Mouse (Mus musculus) hindlimb bud, embryonic 11.5 days (tissue): ENCODE data around the gene Zfp446.

Source experiments
- DNase-seq: peaks from one replicate; pipeline ENCODE4 v3.0.0-alpha.2; 2012; ENCODE audit warnings: low read depth, low spot score; ENCODE audit errors: extremely low spot score

Zfp446 gene

DNA sequence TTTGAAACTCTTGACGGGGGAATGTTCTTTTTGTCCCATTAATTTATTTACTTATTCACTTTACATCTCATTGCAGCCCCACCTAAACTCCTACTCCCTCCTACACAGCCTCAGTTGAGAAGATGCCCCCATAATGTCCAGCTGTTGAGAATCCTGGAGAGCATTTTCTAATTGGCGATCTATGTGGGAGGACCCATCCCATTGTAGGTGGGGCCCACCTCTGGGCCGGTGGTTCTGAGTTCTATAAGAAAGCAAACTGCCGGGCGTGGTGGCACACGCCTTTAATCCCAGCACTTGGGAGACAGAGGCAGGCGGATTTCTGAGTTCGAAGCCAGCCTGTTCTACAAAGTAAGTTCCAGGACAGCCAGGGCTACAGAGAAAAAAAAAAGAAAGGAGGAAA lies 9.3 kb downstream of the Zfp446 start:
- no peak for DNase-seq

DNA sequence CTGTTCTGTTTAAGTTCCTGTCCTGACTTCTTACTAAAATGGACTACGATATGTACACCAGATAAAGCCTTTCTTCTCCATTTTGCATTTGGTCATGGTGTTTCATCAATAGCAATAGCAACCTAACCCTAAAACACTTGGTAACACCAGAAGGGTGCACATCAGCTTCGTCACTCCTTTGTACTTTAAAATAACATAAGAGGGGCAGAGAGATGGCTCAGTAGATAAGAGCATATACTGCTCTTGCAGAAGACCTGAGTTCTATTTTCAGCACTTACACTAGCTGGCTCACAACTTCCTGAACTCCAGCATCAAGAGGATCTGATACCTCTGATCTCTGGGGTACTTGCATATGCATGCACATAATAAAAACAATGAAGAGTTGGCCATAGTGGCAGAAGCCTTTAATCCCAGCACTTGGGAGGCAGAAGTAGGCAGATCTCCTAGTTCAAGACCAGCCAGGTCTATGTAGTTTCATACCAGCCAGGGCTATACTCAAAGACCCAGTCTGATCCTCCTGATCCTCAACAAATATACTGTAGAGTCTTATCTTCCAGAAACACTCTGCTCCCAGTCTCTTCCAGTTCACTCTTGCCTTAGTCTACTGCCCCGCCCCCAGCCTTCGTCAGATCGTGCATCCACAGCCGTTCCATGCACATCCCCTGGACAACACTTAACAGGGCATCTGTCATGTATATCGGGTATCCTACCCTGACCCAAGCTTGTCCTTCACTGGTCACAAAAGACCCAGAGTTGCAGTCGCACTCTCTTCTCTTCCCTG lies 10.0 kb downstream of the Zfp446 start:
- no peak for DNase-seq

- no peak for DNase-seq
Observed at GRCm38 (mm10) chr7:12992222-12992621, 14.6 kb downstream of the Zfp446 start.

DNA sequence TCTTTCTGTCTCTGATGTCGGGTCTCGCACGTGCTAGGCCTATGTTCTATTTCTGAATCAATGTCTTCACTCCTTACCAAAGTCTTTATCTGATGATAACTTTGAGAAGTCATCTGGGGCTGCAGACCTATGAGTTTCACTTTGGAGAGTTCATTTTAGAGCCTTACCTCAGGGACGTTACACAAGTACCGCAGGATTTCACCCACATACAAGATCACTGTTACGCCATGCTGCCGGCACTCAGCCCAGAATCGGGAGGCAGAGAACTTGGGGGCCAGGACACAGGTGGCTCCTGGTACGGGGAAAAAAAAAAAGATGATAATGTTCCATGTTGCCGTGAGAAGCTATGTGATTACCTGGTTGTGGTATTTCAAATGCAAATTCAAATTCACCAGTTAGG lies 15.5 kb downstream of the Zfp446 start:
- DNase-seq = no peak

GRCm38 (mm10) chr7:12995862-12996261 lies 18.2 kb downstream of the Zfp446 start:
- DNase-seq = no peak

DNA sequence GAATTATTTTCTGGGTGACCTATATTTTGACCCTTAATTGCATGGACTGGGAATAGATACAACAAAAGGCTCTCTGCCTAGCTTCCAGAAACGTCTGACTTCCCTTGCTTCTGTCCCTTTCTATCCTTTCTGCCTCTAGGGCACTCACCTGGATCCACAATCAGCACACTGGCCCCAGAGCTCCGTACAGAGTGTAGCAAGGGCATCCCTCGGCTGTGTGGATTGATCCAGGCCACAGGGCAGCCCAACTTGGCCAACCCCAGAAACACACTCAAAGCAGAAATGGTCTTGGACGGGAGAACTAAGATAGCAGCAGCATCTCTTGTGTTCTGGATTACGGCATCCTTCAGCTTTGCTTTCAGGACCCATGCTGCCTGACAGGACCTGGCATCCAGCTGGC lies 19.6 kb downstream of the Zfp446 start:
- DNase-seq = no peak

- no peak for DNase-seq
Observed at GRCm38 (mm10) chr7:12998053-12998452, 20.4 kb downstream of the Zfp446 start, which contains the start of gene Slc27a5. TSS of gene Slc27a5 (minus strand) at chr7:12998192.

GRCm38 (mm10) chr7:12998851-12999250 lies 21.2 kb downstream of the Zfp446 start, which contains the start of gene Trim28:
TSS of gene Trim28 (plus strand) at chr7:12999114.
- DNase-seq = no peak

- no peak for DNase-seq
Observed at GRCm38 (mm10) chr7:13001584-13001983, 23.9 kb downstream of the Zfp446 start.

GRCm38 (mm10) chr7:13003380-13003779 lies 25.7 kb downstream of the Zfp446 start:
- DNase-seq = no peak

- DNase-seq = no peak
Observed at GRCm38 (mm10) chr7:13006011-13006410, 28.4 kb downstream of the Zfp446 start.

DNA sequence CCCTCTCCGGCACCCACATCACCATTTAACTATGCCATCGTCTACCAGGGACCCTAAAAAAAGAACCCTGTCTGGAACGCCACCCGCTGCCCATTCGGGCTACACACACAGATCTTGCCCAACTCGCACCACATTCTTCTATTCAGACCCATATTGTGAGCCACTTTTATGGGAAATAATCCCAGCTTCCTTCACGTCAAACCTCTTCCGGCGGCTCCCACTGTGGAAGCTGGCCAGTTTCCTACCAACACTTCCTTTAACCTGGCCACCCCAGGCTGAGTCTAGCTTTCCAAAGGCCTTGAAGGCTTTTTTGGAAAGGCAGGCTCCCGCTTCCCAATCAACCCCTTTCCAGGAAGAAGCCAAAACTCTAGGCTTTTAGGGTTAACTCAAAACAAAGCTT lies 28.9 kb downstream of the Zfp446 start:
- DNase-seq = no peak

- no peak for DNase-seq
Observed at GRCm38 (mm10) chr7:13007341-13008092, 29.9 kb downstream of the Zfp446 start.

GRCm38 (mm10) chr7:13009143-13010004 lies 31.7 kb downstream of the Zfp446 start:
- DNase-seq = peak; percentile 94

- DNase-seq = no peak
Observed at GRCm38 (mm10) chr7:13010005-13010908, 32.6 kb downstream of the Zfp446 start, which contains the start of gene Zbtb45. TSS of gene Zbtb45 (minus strand) at chr7:13010034.

DNA sequence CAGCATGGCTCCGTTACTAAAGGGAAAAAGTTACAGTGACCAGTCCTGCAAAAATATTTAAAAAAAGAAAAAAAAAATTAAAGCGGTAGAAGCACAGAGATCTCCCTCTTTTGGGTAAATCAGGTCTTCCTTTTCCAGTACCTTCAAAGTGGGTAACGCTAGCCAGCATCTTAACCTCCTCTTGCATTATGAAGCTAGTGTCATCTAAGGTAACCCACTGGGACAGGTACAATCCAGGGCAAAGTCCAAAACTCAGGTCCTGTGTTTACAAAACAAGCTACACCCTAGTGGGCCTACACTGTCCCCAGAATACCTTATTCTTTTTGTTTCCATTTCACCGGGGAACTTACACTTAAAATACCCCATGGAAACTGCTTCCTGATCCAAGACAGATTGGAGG lies 36.0 kb downstream of the Zfp446 start:
- no peak for DNase-seq

- no peak for DNase-seq
Observed at GRCm38 (mm10) chr7:13014275-13014839, 36.7 kb downstream of the Zfp446 start.

DNA sequence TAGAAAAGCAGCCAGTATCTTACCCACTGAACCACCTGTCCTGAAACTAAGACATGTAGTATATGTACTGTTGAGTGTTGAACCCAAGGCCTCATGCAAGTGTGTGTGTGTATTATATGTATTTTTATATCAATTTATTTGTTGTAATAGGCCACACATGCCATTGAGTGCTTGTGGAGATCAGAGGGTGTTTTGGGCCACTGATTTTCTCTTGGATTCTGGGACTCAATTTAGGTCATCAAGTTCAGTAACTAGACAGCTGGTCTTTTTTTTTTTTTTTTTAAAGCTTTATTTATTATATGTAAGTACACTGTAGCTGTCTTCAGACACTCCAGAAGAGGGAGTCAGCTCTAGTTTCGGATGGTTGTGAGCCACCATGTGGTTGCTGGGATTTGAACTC lies 37.6 kb downstream of the Zfp446 start:
- no peak for DNase-seq

DNA sequence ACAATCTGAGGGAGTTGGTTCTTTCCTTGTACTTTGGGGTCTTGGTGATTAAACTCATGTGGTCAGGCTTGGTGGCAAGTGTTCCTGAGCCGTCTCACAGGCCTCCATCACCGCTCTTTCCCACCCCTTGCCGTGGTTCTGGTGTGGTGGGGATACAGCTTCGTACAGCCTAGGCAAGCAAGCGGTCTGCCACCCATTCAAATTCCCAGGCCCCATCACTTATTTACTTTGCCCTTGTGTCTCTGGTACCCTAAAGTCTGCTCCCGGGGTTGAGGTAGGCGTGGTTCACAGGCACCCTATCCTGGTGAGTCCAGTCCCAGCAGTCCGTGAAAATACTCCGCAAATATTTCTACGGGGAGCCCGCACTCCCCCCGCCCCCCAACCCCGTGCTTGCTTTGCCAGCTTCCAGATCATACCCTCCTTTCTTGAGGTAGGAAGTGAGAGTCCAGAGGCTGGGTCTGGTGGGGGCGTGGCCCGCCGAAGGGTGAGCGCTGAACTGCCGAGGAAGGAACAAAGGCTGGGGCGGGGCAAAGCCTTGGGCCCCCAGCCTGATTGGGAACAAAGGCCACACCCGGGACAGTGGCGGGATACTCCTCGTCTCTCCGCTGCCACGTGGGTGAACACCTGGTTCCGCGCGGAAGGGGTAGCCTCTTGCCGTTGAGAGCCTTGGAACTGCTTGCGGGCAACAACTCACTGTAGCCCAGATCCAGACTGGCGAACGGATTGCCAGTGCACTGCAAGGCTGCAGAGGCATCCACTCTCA lies 45.3 kb downstream of the Zfp446 start:
- DNase-seq = no peak
